Mouse (Mus musculus) CH12.LX (cell line): ENCODE results near the gene Ryr3. TPM values are rescaled to one million over a fixed set of nuclear protein-coding genes. Genes with fewer than 3 reads are reported as not detected.

ENCODE experiments used
- DNase-seq: peaks from one replicate; pipeline ENCODE4 v3.0.0-alpha.2; 2013; ENCODE audit errors: extremely low read depth
- H3K27ac ChIP-seq: 2 replicates; pipeline ENCODE4 v1.5.1; 2012; ENCODE audit warnings: low read depth, mild to moderate bottlenecking, control low read depth, moderate library complexity; ENCODE audit not compliant: insufficient read depth
- H3K27me3 ChIP-seq: replicated peaks from 2 replicates; pipeline ENCODE3; 2012; ENCODE audit warnings: inconsistent platforms
- H3K36me3 ChIP-seq, 2 experiments: replicated peaks in 1 of 2; 2 replicates each; pipeline versions ENCODE3 to v1.6.1; 2012; ENCODE audit warnings: inconsistent platforms in 1 of 2, low read length in 1 of 2, mild to moderate bottlenecking in 1 of 2, mixed read lengths in 1 of 2, moderate library complexity in 1 of 2; ENCODE audit not compliant: control insufficient read depth in 1 of 2, insufficient read depth in 1 of 2
- H3K4me1 ChIP-seq, 2 experiments: 2 replicates each; pipeline ENCODE4 v1.6.1; 2012; ENCODE audit warnings: inconsistent platforms in 1 of 2, moderate library complexity in 1 of 2; ENCODE audit not compliant: insufficient read depth in 2 of 2, control insufficient read depth in 1 of 2
- H3K4me2 ChIP-seq: 2 replicates; pipeline ENCODE4 v1.6.1; 2012; ENCODE audit warnings: low read depth, mild to moderate bottlenecking, control low read depth; ENCODE audit not compliant: poor library complexity, insufficient read depth, severe bottlenecking
- H3K4me3 ChIP-seq, 3 experiments: fragments of 150-350 bp in 1 of 3; sonication (generic) in 1 of 3; replicated peaks in 1 of 3; 2 replicates each; pipeline versions ENCODE3 to v1.5.1; 2011 to 2012; ENCODE audit warnings: low read depth in 2 of 3, low read length in 2 of 3, mild to moderate bottlenecking in 2 of 3, moderate library complexity in 2 of 3, control low read depth in 1 of 3, improper control_type of control experiment in 1 of 3, inconsistent platforms in 1 of 3, mixed read lengths in 1 of 3; ENCODE audit not compliant: poor library complexity in 1 of 3
- H3K79me2 ChIP-seq: replicated peaks from 2 replicates; pipeline ENCODE4 v1.6.1; 2012; ENCODE audit warnings: mild to moderate bottlenecking, moderate library complexity; ENCODE audit not compliant: control insufficient read depth, poor library complexity, insufficient read depth, severe bottlenecking; ENCODE audit errors: extremely low read depth
- H3K9ac ChIP-seq: 2 replicates; pipeline ENCODE4 v1.6.1; 2012; ENCODE audit warnings: low read depth, mild to moderate bottlenecking, control low read depth, moderate library complexity; ENCODE audit not compliant: insufficient read depth
- H3K9me3 ChIP-seq: replicated peaks from 2 replicates; pipeline ENCODE3; 2012; ENCODE audit warnings: low read length, inconsistent platforms, mixed read lengths
- BHLHE40 ChIP-seq: IDR thresholded peaks from 2 replicates; pipeline ENCODE4 v1.6.1; 2011; ENCODE audit warnings: mild to moderate bottlenecking, low read depth, low read length, improper control_type of control experiment
- ELF1 ChIP-seq: IDR thresholded peaks from 2 replicates; pipeline ENCODE4 v1.6.1; 2014; ENCODE audit warnings: low read depth, mild to moderate bottlenecking, inconsistent platforms, low read length, improper control_type of control experiment
- EP300 ChIP-seq: IDR thresholded peaks from 2 replicates; pipeline ENCODE4 v1.6.1; 2011; ENCODE audit warnings: low read length, improper control_type of control experiment
- JUN ChIP-seq: IDR thresholded peaks from 2 replicates; pipeline ENCODE4 v1.6.1; 2011; ENCODE audit warnings: low read depth, mild to moderate bottlenecking, low read length, improper control_type of control experiment, moderate library complexity; ENCODE audit not compliant: insufficient read depth
- JUND ChIP-seq: conservative IDR thresholded peaks from 2 replicates; pipeline ENCODE4 v1.6.1; 2011; ENCODE audit warnings: low read depth, low read length, improper control_type of control experiment
- KAT2A ChIP-seq: IDR thresholded peaks from 2 replicates; pipeline ENCODE4 v1.6.1; 2012; ENCODE audit warnings: low read length, improper control_type of control experiment, inconsistent platforms; ENCODE audit not compliant: insufficient replicate concordance
- MAZ ChIP-seq: IDR thresholded peaks from 2 replicates; pipeline ENCODE4 v1.6.1; 2012; ENCODE audit warnings: low read depth, mild to moderate bottlenecking, inconsistent platforms, low read length, improper control_type of control experiment, moderate library complexity
- MXI1 ChIP-seq: IDR thresholded peaks from 2 replicates; pipeline ENCODE4 v1.6.1; 2011; ENCODE audit warnings: mild to moderate bottlenecking, low read depth, low read length, improper control_type of control experiment
- MYC ChIP-seq: IDR thresholded peaks from 2 replicates; pipeline ENCODE4 v1.6.1; 2011; ENCODE audit warnings: low read depth, mild to moderate bottlenecking, improper control_type of control experiment, low read length
- NELFE ChIP-seq: IDR thresholded peaks from 2 replicates; pipeline ENCODE4 v1.6.1; 2011; ENCODE audit warnings: low read depth, low read length, improper control_type of control experiment
- NRF1 ChIP-seq: IDR thresholded peaks from 2 replicates; pipeline ENCODE4 v1.6.1; 2014; ENCODE audit warnings: low read depth, mild to moderate bottlenecking, inconsistent platforms, low read length, improper control_type of control experiment, moderate library complexity
- PAX5 ChIP-seq: IDR thresholded peaks from 2 replicates; pipeline ENCODE4 v1.6.1; 2012; ENCODE audit warnings: low read length, inconsistent platforms, mixed read lengths
- POLR2A ChIP-seq: IDR thresholded peaks from 2 replicates; pipeline ENCODE4 v1.6.1; 2011; ENCODE audit warnings: low read depth, mild to moderate bottlenecking, improper control_type of control experiment, low read length
- RAD21 ChIP-seq: IDR thresholded peaks from 2 replicates; pipeline ENCODE4 v1.6.1; 2011; ENCODE audit warnings: low read depth, mild to moderate bottlenecking, low read length, improper control_type of control experiment, moderate library complexity
- RCOR1 ChIP-seq: conservative IDR thresholded peaks from 2 replicates; pipeline ENCODE4 v1.6.1; 2012; ENCODE audit warnings: low read depth, mild to moderate bottlenecking, inconsistent platforms, low read length, improper control_type of control experiment
- SIN3A ChIP-seq: IDR thresholded peaks from 2 replicates; pipeline ENCODE4 v1.6.1; 2012; ENCODE audit warnings: low read length, improper control_type of control experiment, inconsistent platforms
- TCF12 ChIP-seq: IDR thresholded peaks from 2 replicates; pipeline ENCODE4 v1.6.1; 2014; ENCODE audit warnings: low read depth, mild to moderate bottlenecking, inconsistent platforms, low read length, improper control_type of control experiment
- UBTF ChIP-seq: IDR thresholded peaks from 2 replicates; pipeline ENCODE4 v1.6.1; 2012; ENCODE audit warnings: low read depth, mild to moderate bottlenecking, inconsistent platforms, low read length, improper control_type of control experiment, moderate library complexity
- ZC3H11A ChIP-seq: IDR thresholded peaks from 2 replicates; pipeline ENCODE4 v1.6.1; 2012; ENCODE audit warnings: low read depth, mild to moderate bottlenecking, inconsistent platforms, low read length, improper control_type of control experiment
- ZMIZ1 ChIP-seq: IDR thresholded peaks from 2 replicates; pipeline ENCODE4 v1.6.1; 2012; ENCODE audit warnings: low read depth, mild to moderate bottlenecking, inconsistent platforms, low read length, improper control_type of control experiment
- ZNF384 ChIP-seq: IDR thresholded peaks from 2 replicates; pipeline ENCODE4 v1.6.1; 2012; ENCODE audit warnings: low read depth, low read length, improper control_type of control experiment, inconsistent platforms
- dilution Hi-C: fragments of 300-500 bp; cut with MboI; formaldehyde crosslinking; loops from 2 replicates; pipeline ENCODE4 v1.14.3; 2020; ENCODE audit warnings: low sequenced_read_pairs; ENCODE audit not compliant: extremely low pct_unique_long_range_greater_than_20kb, extremely low pct_ligation_motif_present
- in situ Hi-C: fragments of 300-500 bp; cut with MboI; formaldehyde crosslinking; loops from 3 replicates; pipeline ENCODE4 v1.14.3; 2019; ENCODE audit warnings: low sequenced_read_pairs, low pct_ligation_motif_present, low pct_unique_long_range_greater_than_20kb, mixed read lengths
- polyA plus RNA-seq: library from polyadenylated mRNA; unstranded; fragments of >175 nt; gene quantifications from 2 replicates; pipeline ENCODE4 v1.2.1, GENCODE M21; 2012; ENCODE audit warnings: low read depth; ENCODE audit not compliant: insufficient read length
- total RNA-seq, 2 experiments: library from RNA; depleted of rRNA; stranded (reverse); fragments of 300-350 nt in 1 of 2; fragments of >200 nt in 1 of 2; gene quantifications; 2 replicates each; pipeline ENCODE4 v1.2.3; 2012 to 2014

Gene Ryr3
- total and polyA plus RNA-seq, 3 experiments: 0.08 to 0.40 (median 0.16) TPM

- dilution Hi-C loops: no loop called here
- in situ Hi-C loops: no loop called here
These were observed 285.1 kb downstream of the Ryr3 start for GRCm38 (mm10) chr2:112931776-112932175.

GRCm38 (mm10) chr2:112913796-112914195 lies 303.1 kb downstream of the Ryr3 start:
- in situ Hi-C loops: no loop called here
- peaks cover 4 to 47% of the 10 kb centered on the region in 2 experiments; a peak in 3 of 4 replicates for H3K4me1 ChIP-seq
- dilution Hi-C loops: no loop called here

More at GRCm38 (mm10) chr2:112931776-112932175, 285.1 kb downstream of the Ryr3 start:
- Histone ChIP-seq H3K4me2 (no peak overlapping the region), H3K9ac (no peak overlapping the region), H3K4me1 (no peaks in the 10 kb centered on the region), H3K27ac (no peak overlapping the region), H3K9me3 (no peaks in the 10 kb centered on the region), H3K79me2 (no peaks in the 10 kb centered on the region), H3K36me3 (no peaks in the 10 kb centered on the region), H3K27me3 (no peaks in the 10 kb centered on the region), H3K4me3 (no peak overlapping the region)
- no peak for TF ChIP-seq RCOR1
- TF ChIP-seq UBTF: no peak
- TF ChIP-seq MYC: no peak
- no peak for TF ChIP-seq PAX5
- no peak for TF ChIP-seq EP300
- no peak for TF ChIP-seq TCF12
- no peak for TF ChIP-seq ELF1
- TF ChIP-seq KAT2A: no peak
- TF ChIP-seq SIN3A: no peak
- no peak for TF ChIP-seq ZC3H11A
- no peak for TF ChIP-seq BHLHE40
- TF ChIP-seq ZNF384: no peak
- TF ChIP-seq JUN: no peak
- TF ChIP-seq NELFE: no peak
- TF ChIP-seq JUND: no peak
- TF ChIP-seq POLR2A: no peak
- TF ChIP-seq NRF1: no peak
- no peak for TF ChIP-seq RAD21
- TF ChIP-seq MAZ: no peak
- no peak for TF ChIP-seq MXI1
- DNase-seq: no peak

More at GRCm38 (mm10) chr2:112913796-112914195, 303.1 kb downstream of the Ryr3 start:
- TF ChIP-seq EP300 (0 out of 2 replicates have a peak, but pooled peaks have one; percentile 26), ZMIZ1 (no peak), ELF1 (no peak)
- no peak overlapping the region for H3K4me3 ChIP-seq
- H3K79me2 ChIP-seq: no peaks in the 10 kb centered on the region
- H3K9me3 ChIP-seq: no peaks in the 10 kb centered on the region
- no peaks in the 10 kb centered on the region for H3K36me3 ChIP-seq
- H3K27me3 ChIP-seq: no peaks in the 10 kb centered on the region
- no peak overlapping the region for H3K9ac ChIP-seq
- H3K4me2 ChIP-seq: no peak overlapping the region
- no peak overlapping the region for H3K27ac ChIP-seq
- DNase-seq: no peak
